ENCODE assay signal across 15 mouse cellular contexts in the genomic region with DNA sequence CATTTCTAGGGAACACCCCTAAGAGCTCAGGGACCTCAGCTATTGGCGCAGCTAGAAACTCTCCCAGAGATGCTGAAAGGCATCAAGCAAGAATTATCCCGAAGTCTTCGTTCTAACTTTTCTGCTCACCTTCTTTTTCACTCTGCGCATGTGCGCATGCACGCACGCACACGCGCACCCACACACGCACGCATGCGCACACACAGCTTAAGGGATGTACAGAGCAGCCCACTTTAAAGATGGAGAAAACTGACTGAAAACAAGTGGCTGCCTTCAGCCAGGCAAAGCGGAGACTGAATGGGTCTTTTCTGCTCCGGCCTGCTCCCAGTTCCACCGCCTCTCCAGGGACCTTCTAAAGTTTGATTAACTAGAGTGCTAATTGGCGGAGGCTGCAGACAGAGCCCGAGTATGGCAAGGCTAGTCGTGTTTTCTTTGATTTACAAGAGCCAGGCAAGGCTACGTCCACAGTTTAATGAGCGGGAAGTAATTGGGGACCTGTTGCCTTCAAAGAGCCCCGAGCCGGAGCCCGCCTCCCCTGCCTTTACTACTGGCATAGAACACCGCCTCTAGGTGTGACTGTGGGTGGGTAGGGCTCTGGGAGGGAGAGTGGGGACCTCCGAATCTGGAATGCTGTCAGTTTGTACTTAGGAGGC.
DNase-seq lines count a peak whose midpoint lies in the region; ATAC-seq and TF ChIP-seq lines count a peak whose summit lies in the region.
"Had no signal": no experiment of that assay in that cellular context is flagged by ENCODE, and none has a peak within 500 bp of the region (broad histone marks: within the 10 kb centered on the region; RNA-seq: fewer than 3 reads in every experiment).

No protein-coding gene starts in this region.

- H3K4me1 ChIP-seq in kidney, embryonic 14.5 days (ENCODE audit: control insufficient read depth, insufficient read depth, low read length): peaks cover 3% of the 10 kb centered on the region; the same call in 1 of the 2 replicates
- H3K4me1 ChIP-seq in E14TG2a.4 (replicated peaks; ENCODE audit: low read depth, low read length): peaks cover 54% of the 10 kb centered on the region
- H3K4me1 ChIP-seq in limb, embryonic 12.5 days (replicated peaks): peaks cover 26% of the 10 kb centered on the region
- no peaks in the 10 kb centered on the region; the same call in 1 of the 2 replicates for H3K4me1 ChIP-seq in heart, adult 2 months (ENCODE audit: control insufficient read depth, insufficient read depth, low read length)
- H3K4me1 ChIP-seq: stomach, embryonic 15.5 days had no signal

- no peak for DNase-seq in kidney, postnatal 25 days
- DNase-seq in brain, embryonic 14.5 days (ENCODE audit: low read depth): peak; percentile 86
- no peak for DNase-seq in spleen, postnatal 4 days (ENCODE audit: low spot score in 2 of 2)
- DNase-seq in adrenal gland, adult (ENCODE audit: inconsistent age in 2 of 2, low spot score in 1 of 2): no peak
- DNase-seq in heart, adult 2 months: no peak
- DNase-seq: cerebellum, adult 8-10 months; lung, embryonic 14.5 days had no signal

- ATAC-seq in kidney, embryonic 14.5 days (ENCODE audit: low FRiP score, low TSS enrichment): 0 out of 2 replicates have a peak, but pooled peaks have one; percentile 20
- ATAC-seq in limb, embryonic 12.5 days (ENCODE audit: insufficient number of reproducible peaks, insufficient read depth, low FRiP score, low TSS enrichment, low read depth): peak; percentile 74
- ATAC-seq: activated CD4-positive, CD25-positive, alpha-beta regulatory T cell, adult 4 months; hindbrain, embryonic 16.5 days had no signal

- no peaks in the 10 kb centered on the region for H3K36me3 ChIP-seq in kidney, embryonic 14.5 days (ENCODE audit: control insufficient read depth, insufficient read depth, low read length)
- no peaks in the 10 kb centered on the region for H3K36me3 ChIP-seq in E14TG2a.4 (ENCODE audit: insufficient read depth, low read length)
- H3K36me3 ChIP-seq in limb, embryonic 12.5 days: no peaks in the 10 kb centered on the region
- no peaks in the 10 kb centered on the region for H3K36me3 ChIP-seq in heart, adult 2 months (ENCODE audit: control insufficient read depth, insufficient read depth, low read length)
- H3K36me3 ChIP-seq: midbrain, embryonic 12.5 days; stomach, embryonic 15.5 days had no signal

- no peak for TF ChIP-seq POLR2A in brain, embryonic 14.5 days (IDR thresholded peaks at IDR 0.05; ENCODE audit: borderline replicate concordance, extremely low read depth, insufficient read depth, insufficient read length, poor library complexity, severe bottlenecking)
- no peak for TF ChIP-seq POLR2A in heart, adult 2 months (IDR thresholded peaks at IDR 0.05; ENCODE audit: insufficient read depth, low read depth, low read length)

- 51% methylated on average over 25 of the region's 25 CpGs for WGBS in kidney, embryonic 14.5 days
- 43% methylated on average over 25 of the region's 25 CpGs for WGBS in limb, embryonic 12.5 days
- 82% methylated on average over 25 of the region's 25 CpGs for WGBS in heart, adult 2 months

- TF ChIP-seq EP300 in heart, adult 2 months (IDR thresholded peaks at IDR 0.05; ENCODE audit: insufficient read depth, low read depth, low read length): no peak

- no peaks in the 10 kb centered on the region; the same call in 1 of the 2 replicates for H3K27me3 ChIP-seq in kidney, embryonic 14.5 days (ENCODE audit: control insufficient read depth, insufficient read depth, low read length)
- H3K27me3 ChIP-seq in E14TG2a.4 (ENCODE audit: insufficient read depth, low read length): peaks cover 83% of the 10 kb centered on the region
- peaks cover 35% of the 10 kb centered on the region for H3K27me3 ChIP-seq in limb, embryonic 12.5 days
- H3K27me3 ChIP-seq in heart, adult 2 months (ENCODE audit: control insufficient read depth, insufficient read depth, low read length): no peaks in the 10 kb centered on the region
- H3K27me3 ChIP-seq: stomach, embryonic 15.5 days had no signal

- H3K79me2 ChIP-seq in heart, adult 2 months (replicated peaks; ENCODE audit: control insufficient read depth, insufficient read depth, low read length): no peaks in the 10 kb centered on the region

- intact Hi-C loops in heart, adult 2 months (cut with DNase I): loop anchor here (5.0 to 10.0 kb wide), 2 partner anchors 624 to 817 kb away; partner anchors contain the start of gene Tenm3

- no peak overlapping the region for H3K4me2 ChIP-seq in kidney, embryonic 14.5 days (replicated peaks; ENCODE audit: low read depth, low read length)
- peak overlapping the region; percentile 63 for H3K4me2 ChIP-seq in limb, embryonic 12.5 days
- H3K4me2 ChIP-seq: lung, embryonic 14.5 days; midbrain, embryonic 12.5 days; stomach, embryonic 15.5 days had no signal

- no peak for TF ChIP-seq CTCF in E14TG2a.4 (conservative IDR thresholded peaks at IDR 0.05; ENCODE audit: low read length)
- no peak for TF ChIP-seq CTCF in brain, embryonic 14.5 days (IDR thresholded peaks at IDR 0.05; ENCODE audit: borderline replicate concordance, extremely low read depth, insufficient read depth, insufficient read length)
- TF ChIP-seq CTCF in heart, adult 2 months (IDR thresholded peaks at IDR 0.05): no peak

- no peak overlapping the region for H3K27ac ChIP-seq in kidney, embryonic 14.5 days (ENCODE audit: low read depth, low read length)
- H3K27ac ChIP-seq in limb, embryonic 12.5 days: peak overlapping the region; percentile 59
- no peak overlapping the region for H3K27ac ChIP-seq in heart, adult 2 months
- H3K27ac ChIP-seq: midbrain, embryonic 12.5 days; stomach, embryonic 15.5 days had no signal

- H3K9ac ChIP-seq in kidney, embryonic 14.5 days (ENCODE audit: low read depth, low read length): no peak overlapping the region
- no peak overlapping the region for H3K9ac ChIP-seq in limb, embryonic 12.5 days (replicated peaks)
- H3K9ac ChIP-seq in heart, adult 2 months (ENCODE audit: low read depth, low read length): no peak overlapping the region
- H3K9ac ChIP-seq: lung, embryonic 14.5 days; midbrain, embryonic 12.5 days; stomach, embryonic 15.5 days had no signal

- no peak overlapping the region for H3K4me3 ChIP-seq in kidney, embryonic 14.5 days (ENCODE audit: low read length)
- peak overlapping the region; percentile 55 for H3K4me3 ChIP-seq in E14TG2a.4 (replicated peaks; ENCODE audit: low read length)
- H3K4me3 ChIP-seq in limb, embryonic 12.5 days (replicated peaks): peak overlapping the region; percentile 5; the same call in 1 of the 2 replicates
- H3K4me3 ChIP-seq in heart, adult 2 months: no peak overlapping the region
- H3K4me3 ChIP-seq: erythroblast, embryonic 14.5 days; midbrain, embryonic 12.5 days; stomach, embryonic 15.5 days had no signal

- no peaks in the 10 kb centered on the region for H3K9me3 ChIP-seq in kidney, embryonic 14.5 days (ENCODE audit: control insufficient read depth, low read length)
- no peaks in the 10 kb centered on the region for H3K9me3 ChIP-seq in E14TG2a.4 (ENCODE audit: low read length)
- no peaks in the 10 kb centered on the region for H3K9me3 ChIP-seq in limb, embryonic 12.5 days
- H3K9me3 ChIP-seq: midbrain, embryonic 12.5 days; stomach, embryonic 15.5 days had no signal

Comparison
In these comparisons a context has a peak if more than half of its experiments do, and no peak if none do; other contexts are left out.
1. H3K4me3 ChIP-seq: peak in E14TG2a.4 (single experiment) and limb, embryonic 12.5 days (single experiment); none in kidney, embryonic 14.5 days (single experiment) and heart, adult 2 months (single experiment).